Comparison of ENCODE assay signal across 20 mouse cellular contexts in the genomic region with DNA sequence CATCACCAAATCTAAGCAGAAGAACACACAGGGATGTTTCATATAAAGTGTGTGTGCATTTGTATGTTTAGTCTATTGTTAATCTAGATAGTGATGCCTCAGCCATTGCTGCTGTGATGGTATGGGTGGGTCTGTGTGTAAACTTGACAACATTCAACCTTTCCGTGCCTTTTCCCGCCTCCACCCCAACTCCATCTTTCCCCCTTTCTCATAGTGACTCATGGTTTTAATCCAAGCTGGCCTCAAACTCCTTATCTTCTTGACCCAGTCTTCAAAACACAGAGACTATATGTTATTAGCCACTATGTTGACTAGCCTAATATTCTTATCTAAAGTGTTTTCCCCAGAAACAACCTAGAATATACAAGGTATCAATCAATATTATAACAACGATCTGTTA.
"Had no signal": no experiment of that assay in that cellular context is flagged by ENCODE, and none has a peak within 500 bp of the region (broad histone marks: within the 10 kb centered on the region; RNA-seq: fewer than 3 reads in every experiment).

No protein-coding gene starts in this region.

- H3K4me1 ChIP-seq: midbrain, embryonic 15.5 days; neural tube, embryonic 12.5 days; neural tube, embryonic 15.5 days; stomach, embryonic 15.5 days had no signal

- H3K9ac ChIP-seq: intestine, embryonic 15.5 days; lung, embryonic 15.5 days; midbrain, embryonic 12.5 days; midbrain, embryonic 15.5 days; neural tube, embryonic 12.5 days; neural tube, embryonic 15.5 days; stomach, embryonic 15.5 days had no signal

- H3K4me3 ChIP-seq: intestine, embryonic 15.5 days; left cerebral cortex, adult 2 months; lung, embryonic 15.5 days; midbrain, embryonic 12.5 days; midbrain, embryonic 15.5 days; neural tube, embryonic 12.5 days; neural tube, embryonic 15.5 days; stomach, embryonic 15.5 days had no signal

- H3K27ac ChIP-seq: intestine, embryonic 15.5 days; left cerebral cortex, adult 2 months; lung, embryonic 15.5 days; midbrain, embryonic 12.5 days; midbrain, embryonic 15.5 days; neural tube, embryonic 12.5 days; neural tube, embryonic 15.5 days; stomach, embryonic 15.5 days had no signal

- ATAC-seq: intestine, embryonic 15.5 days; midbrain, embryonic 15.5 days had no signal

- H3K4me2 ChIP-seq: intestine, embryonic 15.5 days; lung, embryonic 15.5 days; midbrain, embryonic 12.5 days; midbrain, embryonic 15.5 days; neural tube, embryonic 12.5 days; neural tube, embryonic 15.5 days; stomach, embryonic 15.5 days had no signal

- H3K9me3 ChIP-seq: intestine, embryonic 15.5 days; lung, embryonic 15.5 days; midbrain, embryonic 12.5 days; midbrain, embryonic 15.5 days; neural tube, embryonic 12.5 days; neural tube, embryonic 15.5 days; stomach, embryonic 15.5 days had no signal

- DNase-seq: kidney, adult 11 months; kidney, adult 8-10 months; kidney, postnatal 14 days; kidney, postnatal 4 days; layer of hippocampus, adult 9-11 months; lung, adult 18-20 months; lung, postnatal 10 days; lung, postnatal 36 days; right cerebral cortex, adult 18-20 months; right cerebral cortex, postnatal 25 days; spleen, adult 18-20 months; thymus, postnatal 25 days had no signal

- H3K36me3 ChIP-seq: intestine, embryonic 15.5 days; lung, embryonic 15.5 days; midbrain, embryonic 15.5 days; neural tube, embryonic 12.5 days; neural tube, embryonic 15.5 days; stomach, embryonic 15.5 days had no signal

- H3K27me3 ChIP-seq: intestine, embryonic 15.5 days; lung, embryonic 15.5 days; midbrain, embryonic 12.5 days; midbrain, embryonic 15.5 days; neural tube, embryonic 12.5 days; neural tube, embryonic 15.5 days; stomach, embryonic 15.5 days had no signal
